Mouse (Mus musculus) stomach, embryonic 14.5 days (tissue): ENCODE results near the gene Zfp423. TPM values are rescaled to one million over a fixed set of nuclear protein-coding genes. Genes with fewer than 3 reads are reported as not detected.
A peak's percentile ranks its signal among the peaks of the same experiment; 100 is the strongest.

Experiments
- ATAC-seq: fragments of 200-750 bp; cut with Nextera tagmentation; 2 replicates; pipeline ENCODE4 v1.8.0; 2017; ENCODE audit warnings: low read depth, moderate TSS enrichment; ENCODE audit not compliant: insufficient number of reproducible peaks, insufficient read depth, low FRiP score
- H3K27ac ChIP-seq: fragments of 300-500 bp; sonication (generic); 2 replicates; pipeline ENCODE4 v1.5.1; 2014; ENCODE audit warnings: mild to moderate bottlenecking, low read length, moderate library complexity, mixed read lengths
- H3K27me3 ChIP-seq: fragments of 300-500 bp; sonication (generic); 2 replicates; pipeline ENCODE4 v1.6.1; 2014; ENCODE audit warnings: low read length, control low read depth, mixed read lengths; ENCODE audit not compliant: control insufficient read depth, insufficient read depth
- H3K36me3 ChIP-seq: fragments of 300-500 bp; sonication (generic); 2 replicates; pipeline ENCODE4 v1.6.1; 2014; ENCODE audit warnings: mild to moderate bottlenecking, control low read depth, low read length, moderate library complexity, mixed read lengths; ENCODE audit not compliant: control insufficient read depth, insufficient read depth
- H3K4me1 ChIP-seq: fragments of 300-500 bp; sonication (generic); 2 replicates; pipeline ENCODE4 v1.6.1; 2014; ENCODE audit warnings: low read length, control low read depth, mixed read lengths; ENCODE audit not compliant: control insufficient read depth, insufficient read depth
- H3K4me2 ChIP-seq: fragments of 300-500 bp; sonication (generic); replicated peaks from 2 replicates; pipeline ENCODE4 v1.6.1; 2014; ENCODE audit warnings: low read depth, low read length, control low read depth
- H3K4me3 ChIP-seq: fragments of 300-500 bp; sonication (generic); 2 replicates; pipeline ENCODE4 v1.5.1; 2014; ENCODE audit warnings: low read depth, low read length, control low read depth
- H3K9ac ChIP-seq: fragments of 300-500 bp; sonication (generic); replicated peaks from 2 replicates; pipeline ENCODE4 v1.6.1; 2014; ENCODE audit warnings: low read depth, mild to moderate bottlenecking, control low read depth, low read length, moderate library complexity, mixed read lengths
- H3K9me3 ChIP-seq: fragments of 300-500 bp; sonication (generic); 2 replicates; pipeline ENCODE4 v1.6.1; 2016; ENCODE audit warnings: low read depth, low read length, control low read depth; ENCODE audit not compliant: control insufficient read depth
- WGBS: fragments of 180-500 bp; shearing (Covaris S2); extraction: QIAGEN DNeasy Blood & Tissue Kit; methylation state at CpG from one replicate; pipeline ENCODE4 v1.1.7; 2014; 5-methylcytosine and 5-hydroxymethylcytosine counted together
- polyA plus RNA-seq: library from polyadenylated mRNA; unstranded; fragments of >200 nt; fragmentation: Nextera tagmentation; extraction: Ambion mirVana; gene quantifications from 2 replicates; pipeline ENCODE4 v1.2.1, GENCODE M21; 2014

Zfp423 gene
- polyA plus RNA-seq, 1 experiment from 2014 or later = 13.6 TPM

DNA sequence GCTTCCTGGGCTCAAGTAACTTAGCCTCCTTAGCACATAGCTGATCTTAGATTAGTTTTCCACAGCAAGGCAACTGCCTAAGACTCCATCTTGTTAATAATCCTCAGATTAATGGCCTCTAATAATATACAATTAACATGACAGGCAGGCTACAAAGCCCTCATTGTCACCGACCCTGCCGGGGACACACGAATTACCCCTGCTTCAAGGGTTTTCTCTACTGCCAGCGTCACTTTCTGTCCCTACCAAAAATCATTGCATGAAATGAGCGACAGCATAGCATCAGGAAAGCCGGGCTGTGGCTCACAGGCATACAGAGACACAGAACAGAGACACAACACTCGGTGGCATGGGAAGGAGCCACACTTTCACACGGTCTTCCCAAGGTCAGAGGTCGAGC lies 262.3 kb downstream of the Zfp423 start:
- Histone ChIP-seq H3K27me3 (no peaks in the 10 kb centered on the region), H3K4me2 (no peak overlapping the region), H3K4me1 (peaks cover 6% of the 10 kb centered on the region; the same call in 1 of the 2 replicates), H3K36me3 (no peaks in the 10 kb centered on the region), H3K9me3 (no peaks in the 10 kb centered on the region), H3K27ac (no peak overlapping the region), H3K9ac (no peak overlapping the region), H3K4me3 (no peak overlapping the region)
- WGBS = 63% methylated on average over 9 of the region's 9 CpGs
- no peak for ATAC-seq

DNA sequence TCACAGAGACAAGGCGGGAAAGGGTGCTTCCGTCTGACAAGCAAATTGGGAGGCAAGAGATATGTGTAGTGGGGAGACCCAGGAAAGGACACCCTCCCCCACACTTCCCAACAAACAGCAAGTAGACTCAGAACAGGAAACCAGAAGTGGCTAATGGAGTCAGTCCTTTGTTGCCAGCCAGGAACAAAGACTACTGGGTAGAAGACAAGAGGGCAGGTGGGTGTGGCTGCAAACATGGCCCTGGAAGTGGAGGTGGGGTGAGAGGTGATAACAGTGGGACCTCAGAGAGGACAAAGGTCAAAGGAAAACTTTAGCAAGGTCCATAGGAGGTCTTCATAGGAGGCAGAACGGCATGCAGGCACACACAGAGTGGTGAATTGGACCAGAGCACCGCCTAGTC lies 265.7 kb downstream of the Zfp423 start:
- Histone ChIP-seq H3K4me1 (peaks cover 16% of the 10 kb centered on the region; the same call in 1 of the 2 replicates), H3K36me3 (no peaks in the 10 kb centered on the region), H3K4me2 (no peak overlapping the region), H3K9me3 (no peaks in the 10 kb centered on the region), H3K9ac (no peak overlapping the region), H3K4me3 (no peak overlapping the region), H3K27ac (no peak overlapping the region; the same call in 1 of the 2 replicates), H3K27me3 (no peaks in the 10 kb centered on the region)
- ATAC-seq = no peak
- WGBS = 52% methylated on average over 4 of the region's 4 CpGs

DNA sequence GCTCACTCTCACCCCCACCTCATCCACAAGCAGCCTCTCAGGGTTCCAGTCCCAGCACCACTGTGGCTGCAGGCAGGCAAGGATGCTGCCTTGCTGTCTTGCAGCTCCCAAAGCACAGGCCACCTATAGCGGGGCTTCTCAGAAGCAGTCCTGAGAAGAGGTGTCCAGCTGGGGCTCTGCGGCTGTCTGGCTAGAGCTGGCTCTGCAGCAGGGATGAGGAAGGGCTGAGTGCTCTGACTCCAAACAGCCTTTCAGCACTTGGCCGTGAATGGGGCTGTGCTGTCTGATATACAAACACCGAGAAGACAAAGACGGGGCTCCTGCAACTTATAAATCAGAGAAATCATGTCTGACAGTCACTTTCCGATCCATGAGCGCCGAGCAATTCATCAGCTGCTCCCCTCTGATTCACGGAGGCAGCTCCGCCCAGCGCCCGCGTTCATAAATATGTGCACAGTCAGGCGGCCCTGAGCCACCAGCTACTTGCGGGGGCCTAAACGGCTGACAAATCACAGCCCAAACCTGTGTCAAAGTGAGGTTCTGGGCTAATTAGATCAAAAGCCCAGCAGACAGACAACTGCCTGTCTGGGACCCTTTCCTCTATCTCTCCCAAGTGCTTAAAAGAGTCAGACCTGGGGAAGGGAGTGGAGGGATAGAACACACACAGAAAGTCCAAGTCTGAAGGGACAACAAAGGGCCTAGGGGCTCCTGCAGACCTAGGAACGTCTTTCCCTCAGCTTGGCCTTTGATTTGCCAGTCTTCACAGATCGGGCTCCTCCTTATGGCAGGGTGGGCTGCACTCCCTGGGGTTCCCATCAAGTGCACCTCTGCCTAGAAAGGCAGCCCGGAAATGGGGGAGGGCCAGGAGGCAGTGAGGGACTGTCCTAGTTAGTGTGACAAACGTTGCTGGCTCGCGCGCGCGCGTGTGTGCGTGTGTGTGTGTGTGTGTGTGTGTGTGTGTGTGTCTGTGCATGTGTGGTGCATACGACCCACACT lies 269.0 kb downstream of the Zfp423 start:
- H3K36me3 ChIP-seq = 0 out of 2 replicates have a peak, but pooled peaks cover 6% of the 10 kb centered on the region
- no peak overlapping the region for H3K4me3 ChIP-seq
- H3K4me1 ChIP-seq = peaks cover 19% of the 10 kb centered on the region
- 0 out of 2 replicates have a peak overlapping the region, but pooled peaks have one; percentile 10 for H3K27ac ChIP-seq
- H3K27me3 ChIP-seq = no peaks in the 10 kb centered on the region
- peak overlapping the region; percentile 25 for H3K4me2 ChIP-seq
- ATAC-seq = 0 out of 2 replicates have a peak, but pooled peaks have one; percentile 11
- no peak overlapping the region for H3K9ac ChIP-seq
- no peaks in the 10 kb centered on the region for H3K9me3 ChIP-seq
- WGBS = 13% methylated on average over 28 of the region's 28 CpGs

DNA sequence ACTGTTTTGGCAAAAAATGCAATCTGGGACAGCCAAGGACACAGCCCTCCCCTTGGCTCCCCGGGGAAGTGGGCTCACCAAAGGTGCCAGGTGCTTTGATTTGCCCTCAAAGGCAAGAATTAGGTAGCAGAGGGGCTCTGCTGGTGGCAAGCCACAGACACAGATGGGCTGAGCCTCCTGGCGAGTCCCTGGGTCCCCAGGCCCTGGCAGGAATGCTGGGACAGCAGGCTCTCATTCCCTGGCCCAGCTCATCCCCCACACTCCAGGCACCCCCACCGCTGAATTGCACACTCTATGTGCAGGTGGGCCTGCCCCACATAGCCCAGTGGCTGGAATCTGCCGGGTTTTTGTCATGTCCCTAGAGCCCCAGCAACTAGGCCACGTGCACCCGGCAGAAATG lies 270.2 kb downstream of the Zfp423 start:
- Histone ChIP-seq H3K27ac (no peak overlapping the region), H3K9me3 (no peaks in the 10 kb centered on the region), H3K4me3 (no peak overlapping the region), H3K9ac (no peak overlapping the region), H3K4me2 (no peak overlapping the region), H3K27me3 (no peaks in the 10 kb centered on the region), H3K36me3 (0 out of 2 replicates have a peak, but pooled peaks cover 8% of the 10 kb centered on the region), H3K4me1 (peaks cover 19% of the 10 kb centered on the region)
- no peak for ATAC-seq
- WGBS = 78% methylated on average over 6 of the region's 6 CpGs

DNA sequence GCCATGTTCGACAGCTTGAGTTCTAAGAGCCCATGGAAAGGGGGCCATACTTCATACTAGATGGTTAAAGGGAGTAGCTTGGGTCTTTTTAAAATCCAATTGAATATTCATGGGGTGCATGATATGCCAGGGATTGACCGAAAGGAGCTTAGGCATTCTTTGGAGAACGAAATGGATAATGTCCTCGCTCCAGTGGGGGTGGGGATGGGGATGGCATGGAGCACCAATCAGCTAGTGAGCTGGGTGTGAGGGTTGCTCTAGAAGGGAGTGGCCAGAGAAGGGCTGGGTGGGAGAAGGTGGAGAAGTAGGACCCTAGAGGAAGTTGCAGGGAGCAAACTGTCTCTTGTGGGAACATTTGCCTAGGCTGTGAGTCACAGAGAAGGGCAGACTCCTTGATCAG lies 271.0 kb downstream of the Zfp423 start:
- Histone ChIP-seq H3K9me3 (no peaks in the 10 kb centered on the region), H3K4me1 (peaks cover 19% of the 10 kb centered on the region), H3K4me3 (no peak overlapping the region), H3K27me3 (no peaks in the 10 kb centered on the region), H3K9ac (no peak overlapping the region), H3K36me3 (0 out of 2 replicates have a peak, but pooled peaks cover 8% of the 10 kb centered on the region), H3K4me2 (no peak overlapping the region), H3K27ac (no peak overlapping the region)
- ATAC-seq = no peak
- WGBS = 59% methylated on average over 4 of the region's 4 CpGs

DNA sequence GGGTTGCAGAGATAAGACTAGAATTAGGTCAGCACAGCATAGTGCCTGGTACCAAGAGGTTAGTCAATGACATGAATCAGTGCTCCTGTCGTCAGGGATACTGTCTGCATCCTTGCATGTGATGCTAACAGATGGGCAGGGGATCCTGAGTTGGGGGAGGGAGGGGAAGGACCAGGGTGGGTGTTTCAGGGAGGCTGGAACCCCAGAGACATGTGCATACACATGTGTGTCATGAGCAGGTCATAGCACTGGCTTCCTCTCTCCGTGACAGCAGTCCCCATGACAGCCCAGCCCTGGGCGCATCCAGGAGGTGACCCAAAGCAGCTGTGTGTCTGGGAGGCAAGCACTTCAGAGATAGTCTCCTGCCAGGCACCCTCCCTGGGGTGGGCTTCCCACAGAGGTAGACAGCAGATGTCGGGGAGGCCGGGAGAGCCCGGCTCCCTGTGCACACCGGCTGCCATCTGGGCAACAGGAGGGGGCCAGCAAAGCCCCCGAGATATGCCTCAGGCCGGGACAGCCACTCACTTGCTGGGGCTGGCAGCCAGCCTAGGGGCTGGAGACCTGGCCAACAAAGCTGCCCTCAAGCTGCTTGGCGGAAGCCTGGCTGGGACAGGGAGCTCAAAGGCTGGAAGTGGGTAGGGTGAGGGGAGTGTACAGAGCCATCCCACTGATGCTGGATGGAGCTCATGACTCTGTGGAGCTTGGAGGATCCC lies 272.3 kb downstream of the Zfp423 start:
- Histone ChIP-seq H3K27me3 (no peaks in the 10 kb centered on the region), H3K27ac (no peak overlapping the region), H3K4me2 (no peak overlapping the region), H3K4me3 (no peak overlapping the region), H3K4me1 (peaks cover 19% of the 10 kb centered on the region), H3K9ac (no peak overlapping the region), H3K36me3 (0 out of 2 replicates have a peak, but pooled peaks cover 8% of the 10 kb centered on the region), H3K9me3 (no peaks in the 10 kb centered on the region)
- 72% methylated on average over 10 of the region's 10 CpGs for WGBS
- no peak for ATAC-seq

DNA sequence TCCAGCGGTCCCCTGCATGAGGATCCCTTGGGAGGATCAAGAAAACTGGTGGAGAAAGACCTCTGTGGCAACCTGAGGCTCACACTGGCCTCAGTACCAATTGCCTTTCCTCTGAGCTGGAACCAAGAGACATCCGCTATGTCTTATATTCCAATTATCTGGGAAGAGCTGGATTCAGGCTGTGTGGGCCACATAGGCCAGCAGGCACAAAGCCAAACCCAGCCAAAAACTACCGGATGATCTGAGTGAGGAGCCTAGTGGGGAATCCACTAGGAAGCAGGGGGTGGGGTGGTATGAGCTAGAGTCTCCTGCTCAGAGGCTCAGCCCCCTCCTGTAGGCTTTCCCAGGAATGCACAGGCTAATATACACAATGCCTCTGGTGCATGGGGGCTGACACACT lies 273.4 kb downstream of the Zfp423 start:
- 71% methylated on average over 3 of the region's 3 CpGs for WGBS
- peaks cover 17% of the 10 kb centered on the region for H3K4me1 ChIP-seq
- no peak overlapping the region for H3K4me3 ChIP-seq
- no peaks in the 10 kb centered on the region for H3K27me3 ChIP-seq
- H3K27ac ChIP-seq = no peak overlapping the region
- 0 out of 2 replicates have a peak, but pooled peaks cover 8% of the 10 kb centered on the region for H3K36me3 ChIP-seq
- no peak for ATAC-seq
- no peak overlapping the region for H3K9ac ChIP-seq
- no peak overlapping the region for H3K4me2 ChIP-seq
- H3K9me3 ChIP-seq = no peaks in the 10 kb centered on the region

DNA sequence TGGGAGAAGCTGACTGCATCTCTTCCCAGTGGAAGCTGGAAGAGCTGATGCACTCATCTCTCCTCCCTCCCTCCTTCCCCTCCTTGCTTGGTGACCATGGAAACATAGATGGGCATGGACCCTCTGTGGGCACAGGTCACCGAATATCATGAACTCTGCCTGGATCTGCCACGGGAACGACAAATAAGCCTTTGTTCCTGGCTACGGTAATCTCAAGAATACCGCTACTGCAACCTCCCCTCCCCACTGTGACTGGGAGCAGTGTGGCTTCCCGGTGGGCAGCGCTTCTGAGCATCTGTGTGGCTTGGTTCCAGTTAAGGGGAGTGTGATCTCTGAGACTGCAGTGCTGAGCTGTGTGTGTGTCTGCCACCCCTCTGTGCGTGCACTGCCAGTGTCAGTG lies 274.0 kb downstream of the Zfp423 start:
- WGBS = 65% methylated on average over 8 of the region's 8 CpGs
- no peak for ATAC-seq
- H3K9ac ChIP-seq = no peak overlapping the region

More for the DNA sequence above, 274.0 kb downstream of the Zfp423 start:
- Histone ChIP-seq H3K4me3 (no peak overlapping the region), H3K9me3 (no peaks in the 10 kb centered on the region), H3K4me2 (no peak overlapping the region), H3K36me3 (0 out of 2 replicates have a peak, but pooled peaks cover 8% of the 10 kb centered on the region), H3K4me1 (peaks cover 11% of the 10 kb centered on the region), H3K27me3 (no peaks in the 10 kb centered on the region), H3K27ac (no peak overlapping the region)
